Mouse (Mus musculus) brain, embryonic 14.5 days (tissue): Measurements from ENCODE around the gene Wfdc1.

Source experiments
- CTCF ChIP-seq: fragments of 200-500 bp; IDR thresholded peaks from 2 replicates; pipeline ENCODE4 v1.5.1; 2012; ENCODE audit warnings: inconsistent platforms, mild to moderate bottlenecking, moderate library complexity, borderline replicate concordance; ENCODE audit not compliant: insufficient read depth, insufficient read length; ENCODE audit errors: extremely low read depth
- POLR2A ChIP-seq: fragments of 200-500 bp; IDR thresholded peaks from 2 replicates; pipeline ENCODE4 v1.6.1; 2012; ENCODE audit warnings: mild to moderate bottlenecking, inconsistent platforms, borderline replicate concordance; ENCODE audit not compliant: poor library complexity, insufficient read depth, insufficient read length, severe bottlenecking; ENCODE audit errors: extremely low read depth

GRCm38 (mm10) chr8:119641058-119641457 is 25.1 kb upstream of the Wfdc1 start:
- no peak for TF ChIP-seq CTCF
- no peak for TF ChIP-seq POLR2A
